Mouse (Mus musculus) adrenal gland, postnatal 36 days (tissue): Measurements from ENCODE around the gene Hsd3b7. TPM values are rescaled to one million over a fixed set of nuclear protein-coding genes. Genes with fewer than 3 reads are reported as not detected.

Source experiments
- DNase-seq, 2 experiments: peaks; one replicate each; pipeline ENCODE4 v3.0.0; 2021; ENCODE audit warnings: mixed read lengths in 1 of 2
- long read RNA-seq, 2 experiments: library from polyadenylated mRNA; stranded (forward); transcript quantifications; one replicate each; pipeline ENCODE4 v2.0.0; 2021; ENCODE audit warnings: borderline sequencing depth in 2 of 2
- total RNA-seq, 2 experiments: library from RNA; stranded (reverse); gene quantifications; 2 replicates each; pipeline ENCODE4 v1.2.3; 2021

Gene Hsd3b7
- 10 to 100 TPM; 30.0 to 53.3 TPM for total RNA-seq
- long read RNA-seq, experiment 1, transcript Hsd3b7-201 (7 exons, 1,828 nt): major isoform, 88 of 122 reads
- long read RNA-seq, experiment 1, partial matches to known transcripts: 7 of 122 reads
- long read RNA-seq, experiment 1, other reads (novel, unspliced or antisense): 19 of 122 reads
- long read RNA-seq, experiment 2, transcript Hsd3b7-201 (7 exons, 1,828 nt): major isoform, 15 of 25 reads
- long read RNA-seq, experiment 2, partial matches to known transcripts: 3 of 25 reads
- long read RNA-seq, experiment 2, other reads (novel, unspliced or antisense): 5 of 25 reads

- peak; percentile 96 to 98 for DNase-seq
Measured at GRCm38 (mm10) chr7:127800435-127801009, at the start of gene Hsd3b7. TSS of gene Hsd3b7 (plus strand) at chr7:127800604.

- no peak for DNase-seq
Measured at GRCm38 (mm10) chr7:127751619-127752018, 48.8 kb upstream of the Hsd3b7 start.

GRCm38 (mm10) chr7:127752069-127752468 is 48.3 kb upstream of the Hsd3b7 start:
- DNase-seq: no peak

DNA sequence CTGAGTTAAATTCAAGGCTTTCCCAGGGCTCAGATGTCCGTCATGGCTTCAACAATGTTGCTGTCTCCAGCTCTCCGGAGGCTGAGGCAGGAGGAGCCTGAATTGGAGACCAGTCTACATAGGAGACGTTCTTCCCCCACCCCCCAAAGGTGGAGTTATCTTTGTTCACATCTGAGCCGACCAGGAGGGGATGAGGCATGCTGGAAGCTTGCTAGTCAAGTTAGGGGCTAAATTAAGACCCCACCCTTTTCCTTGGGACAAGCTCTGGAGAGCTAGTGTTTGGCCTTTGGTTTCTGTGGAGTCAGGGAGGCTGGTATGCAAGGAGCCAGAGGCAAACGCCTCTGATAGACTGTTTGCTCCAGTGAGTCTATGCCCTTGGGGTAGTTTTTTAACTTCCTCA is 47.2 kb upstream of the Hsd3b7 start:
- DNase-seq: no peak

- DNase-seq: no peak
Measured at GRCm38 (mm10) chr7:127753741-127754140, 46.7 kb upstream of the Hsd3b7 start.

- DNase-seq: no peak
Measured at GRCm38 (mm10) chr7:127759716-127760115, 40.7 kb upstream of the Hsd3b7 start.

DNA sequence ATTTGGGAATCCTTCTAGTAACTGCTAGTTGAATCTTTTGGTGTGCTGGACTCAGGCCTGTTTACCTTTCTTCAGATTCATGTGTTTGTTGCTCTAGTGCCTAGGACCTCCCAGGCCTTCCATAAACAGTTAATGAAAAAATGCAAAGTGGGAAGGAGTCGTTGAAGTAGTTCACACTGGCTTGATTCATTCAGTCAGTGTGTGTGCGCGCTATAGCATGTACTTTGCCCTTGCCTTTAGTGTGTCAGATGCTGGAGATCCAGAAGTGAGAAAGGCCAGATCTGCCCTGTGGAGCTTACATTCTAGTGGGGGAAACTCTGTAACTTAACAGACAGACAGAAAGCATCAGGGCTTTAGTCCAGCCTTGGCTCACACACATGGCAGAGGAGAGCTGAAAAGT is 39.9 kb upstream of the Hsd3b7 start:
- no peak for DNase-seq

DNA sequence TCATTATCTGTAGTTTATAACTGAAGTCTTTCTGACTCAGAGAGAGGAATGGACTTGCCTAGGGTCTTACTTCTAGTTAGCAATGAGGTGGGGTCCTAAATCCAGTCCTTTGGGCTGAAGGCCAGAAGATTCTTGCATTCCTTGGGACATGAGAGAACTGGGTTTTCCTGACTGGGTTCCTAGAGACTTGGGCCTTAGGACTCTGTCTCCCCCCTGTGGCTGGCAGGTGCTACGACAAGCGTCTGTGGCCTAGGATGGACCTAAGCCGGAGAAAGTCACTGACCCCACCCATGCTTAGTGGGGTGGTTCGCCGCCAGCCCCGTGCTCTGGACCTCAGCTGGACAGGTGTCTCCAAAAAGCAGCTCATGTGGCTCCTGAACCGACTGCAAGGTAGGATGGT is 39.4 kb upstream of the Hsd3b7 start:
- peak; percentile 72 to 83 for DNase-seq

GRCm38 (mm10) chr7:127763642-127764041 is 36.8 kb upstream of the Hsd3b7 start:
- DNase-seq: no peak

DNA sequence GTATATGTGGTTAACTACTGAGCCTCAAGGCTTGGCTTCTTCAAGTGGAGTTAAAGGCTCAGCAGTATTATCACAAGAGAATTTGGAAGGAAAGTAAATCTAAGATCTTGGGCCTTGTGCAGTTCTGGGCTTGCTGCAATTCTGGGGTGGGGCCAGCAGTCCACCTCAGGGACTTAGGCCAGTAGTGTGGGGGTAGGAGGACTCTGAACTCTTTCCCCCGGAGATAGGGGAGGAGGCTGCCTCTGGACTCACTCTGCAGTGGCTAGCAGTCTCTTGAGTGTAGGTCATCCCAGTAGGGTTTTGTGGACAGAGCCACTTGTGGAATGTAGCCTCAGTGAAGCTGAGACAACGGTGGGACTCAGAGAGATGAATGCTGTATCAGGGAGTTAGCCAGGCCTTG is 34.6 kb upstream of the Hsd3b7 start:
- DNase-seq: no peak

GRCm38 (mm10) chr7:127766851-127767609 is 33.4 kb upstream of the Hsd3b7 start:
- DNase-seq: no peak

DNA sequence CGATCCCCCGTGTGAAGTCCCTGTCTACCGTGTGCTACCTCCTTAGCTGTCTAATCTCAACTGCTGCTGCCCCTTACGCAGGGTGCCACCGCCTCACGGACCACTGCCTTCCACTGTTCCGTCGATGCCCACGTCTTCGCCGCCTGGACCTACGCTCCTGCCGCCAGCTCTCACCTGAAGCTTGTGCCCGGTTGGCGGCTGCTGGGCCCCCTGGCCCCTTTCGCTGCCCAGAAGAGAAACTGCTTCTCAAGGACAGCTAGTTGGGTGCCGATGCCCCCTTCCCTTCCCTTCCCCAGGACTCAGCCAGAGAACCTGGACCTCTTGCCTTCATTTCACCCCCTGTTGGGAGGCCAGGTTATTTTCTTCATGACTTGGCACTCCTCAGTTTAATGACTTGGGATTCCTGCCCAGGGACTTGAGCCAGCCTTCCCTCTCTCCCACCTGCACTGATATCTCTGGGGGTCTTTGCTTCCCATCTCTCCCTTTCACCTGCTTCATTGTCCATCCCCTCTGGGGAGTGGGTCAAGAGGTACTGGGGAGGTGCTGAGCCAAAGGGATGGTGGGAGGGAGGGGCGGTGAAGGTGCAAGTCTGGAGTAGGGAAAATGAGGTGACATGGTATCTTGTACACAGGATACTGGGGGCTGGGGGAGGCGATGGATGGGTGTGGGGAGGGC is 32.6 kb upstream of the Hsd3b7 start:
- no peak for DNase-seq

DNA sequence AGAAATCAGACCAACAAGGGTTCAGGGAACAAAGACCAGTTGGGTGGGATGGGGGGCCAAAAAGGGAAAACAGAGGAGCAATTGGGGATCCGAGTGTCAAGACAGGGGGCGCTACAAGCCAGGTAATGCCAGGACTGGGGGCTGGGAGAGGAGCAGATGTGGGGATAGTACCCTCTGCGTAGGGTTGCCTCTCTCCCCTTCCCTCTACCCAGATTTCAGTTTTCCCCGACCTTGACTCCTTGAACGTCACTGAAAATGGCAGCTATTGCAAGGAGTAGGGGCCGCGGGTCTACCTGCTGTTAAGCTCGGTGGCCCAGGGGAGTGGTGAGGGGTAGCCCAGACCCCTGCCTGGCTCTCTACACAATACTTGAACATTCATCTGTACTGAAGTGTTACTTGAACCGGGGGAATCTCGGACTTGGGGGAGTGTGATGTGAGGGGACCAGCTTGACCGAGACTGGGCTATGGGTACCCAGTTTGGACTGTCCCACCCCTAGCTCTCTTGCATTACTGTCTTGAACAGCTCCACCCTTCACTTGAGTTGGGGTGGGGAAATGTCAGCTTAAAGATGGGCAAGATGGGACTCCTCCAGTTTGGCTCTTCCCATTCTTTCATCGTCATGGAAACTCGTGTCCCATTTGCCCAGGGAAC is 31.9 kb upstream of the Hsd3b7 start:
- DNase-seq: peak in 1 of 2 experiments; percentile 29

GRCm38 (mm10) chr7:127768997-127769593 is 31.3 kb upstream of the Hsd3b7 start:
- peak; percentile 92 to 95 for DNase-seq

DNA sequence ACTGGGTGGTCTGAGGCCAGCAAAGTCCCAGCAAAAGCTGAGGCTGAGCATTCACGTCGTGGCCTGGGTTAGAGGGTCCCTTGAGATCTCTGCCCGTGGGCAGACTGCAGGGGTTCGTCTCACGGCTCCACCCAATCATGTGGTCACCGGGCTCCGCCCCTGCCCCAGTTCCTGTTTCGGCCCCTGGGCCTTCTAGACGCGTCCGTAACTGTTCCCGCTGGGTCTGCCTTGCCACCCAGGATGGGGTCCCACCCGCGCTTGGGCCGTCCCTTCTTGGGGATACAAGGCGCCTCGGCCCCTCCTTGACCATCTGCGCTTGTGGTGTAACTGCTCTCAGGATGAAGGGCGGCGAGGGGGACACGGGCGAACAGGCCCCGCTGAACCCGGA is 30.8 kb upstream of the Hsd3b7 start, which contains the start of gene Orai3:
Orai3 (plus strand) TSS at position 165 of the 388 bp plus-strand sequence.
- DNase-seq: peak; percentile 94 to 96

DNA sequence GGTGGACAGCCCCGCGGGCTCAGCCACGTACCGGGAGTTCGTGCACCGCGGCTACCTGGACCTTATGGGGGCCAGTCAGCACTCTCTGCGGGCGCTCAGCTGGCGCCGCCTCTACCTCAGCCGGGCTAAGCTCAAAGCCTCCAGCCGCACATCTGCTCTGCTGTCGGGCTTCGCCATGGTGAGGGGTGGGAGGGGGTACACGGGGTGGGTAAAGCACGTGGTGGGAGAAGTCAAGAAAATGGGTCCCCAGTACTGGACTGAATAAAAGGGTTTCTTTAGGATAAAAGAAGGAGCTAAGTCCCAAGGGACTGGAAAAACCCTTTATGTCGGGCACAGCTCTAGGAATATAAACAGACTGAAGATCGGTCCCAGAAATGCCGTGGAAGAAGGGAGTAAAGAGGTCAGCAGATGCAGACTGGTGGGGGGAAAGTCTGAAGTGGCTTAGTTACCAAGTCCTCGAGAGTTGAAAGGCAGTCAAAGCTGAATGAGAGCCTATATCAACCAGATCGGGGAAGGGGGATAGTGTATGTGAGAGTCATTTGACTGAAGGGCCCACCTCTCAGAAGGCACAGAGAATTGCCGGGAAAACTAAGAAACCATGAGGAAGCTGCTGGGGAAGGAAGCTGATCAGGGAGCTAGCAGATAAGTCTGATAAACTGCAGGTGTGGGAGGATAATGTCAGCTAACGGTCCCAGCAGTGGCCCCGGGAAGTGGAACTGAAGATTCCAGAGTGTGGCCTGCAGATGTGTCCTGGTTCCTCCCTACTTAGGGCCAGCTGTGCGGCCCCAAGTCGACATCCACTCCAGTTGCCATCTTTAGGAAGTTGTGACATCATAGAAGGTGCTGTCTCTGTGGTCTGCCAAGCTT is 30.1 kb upstream of the Hsd3b7 start:
- no peak for DNase-seq

- no peak for DNase-seq
Measured at GRCm38 (mm10) chr7:127771262-127771661, 29.1 kb upstream of the Hsd3b7 start.

GRCm38 (mm10) chr7:127772080-127772479 is 28.3 kb upstream of the Hsd3b7 start:
- DNase-seq: peak in 1 of 2 experiments; percentile 27

DNA sequence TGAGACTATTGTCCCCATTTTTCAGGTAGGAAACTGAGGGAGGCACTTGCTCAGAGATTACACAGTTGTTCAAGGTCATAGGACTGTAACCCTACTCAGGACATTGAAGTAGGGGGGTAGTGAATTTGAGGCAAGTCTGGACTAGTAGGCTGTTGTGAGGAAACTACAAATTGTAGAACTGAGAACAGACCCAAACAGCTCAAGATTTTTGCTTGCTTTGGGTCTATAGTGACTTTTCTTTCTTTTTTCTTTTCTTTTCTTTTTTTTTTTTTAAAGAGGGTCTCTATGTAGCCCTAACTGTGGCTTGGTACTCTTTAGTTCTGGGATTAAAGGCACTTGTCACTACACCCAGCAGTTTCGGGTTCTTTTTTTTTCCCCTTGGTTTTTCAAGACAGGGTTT is 27.8 kb upstream of the Hsd3b7 start:
- no peak for DNase-seq

DNA sequence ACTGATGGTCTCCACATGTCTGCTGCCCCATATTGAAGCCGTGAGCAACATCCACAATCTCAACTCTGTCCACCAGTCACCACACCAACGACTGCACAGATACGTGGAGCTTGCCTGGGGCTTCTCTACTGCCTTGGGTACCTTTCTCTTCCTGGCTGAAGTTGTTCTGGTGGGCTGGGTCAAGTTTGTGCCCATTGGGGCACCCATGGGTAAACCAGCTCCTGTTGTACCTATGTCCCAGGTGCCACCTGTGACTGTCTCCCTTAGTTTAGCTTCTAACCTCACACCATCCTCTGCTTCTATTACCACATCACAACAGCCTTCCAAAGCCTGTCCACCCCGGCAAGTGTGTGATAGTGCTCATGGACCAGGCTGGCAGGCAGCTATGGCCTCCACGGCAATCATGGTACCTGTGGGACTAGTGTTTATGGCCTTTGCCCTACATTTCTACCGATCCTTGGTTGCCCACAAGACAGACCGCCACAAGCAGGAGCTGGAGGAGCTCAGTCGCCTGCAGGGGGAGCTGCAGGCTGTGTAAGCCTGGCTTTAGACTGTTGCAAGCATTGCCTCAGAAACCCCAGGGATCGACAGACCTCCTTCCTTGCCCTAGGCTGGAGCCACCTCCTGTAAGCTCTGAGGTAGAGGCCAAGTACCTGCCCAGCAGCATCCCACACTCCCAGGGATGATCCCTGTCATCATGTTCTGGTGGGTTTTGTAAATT is 26.6 kb upstream of the Hsd3b7 start:
- peak; percentile 79 to 88 for DNase-seq
